12 mouse cellular contexts compared by ENCODE assay signal in the genomic region with DNA sequence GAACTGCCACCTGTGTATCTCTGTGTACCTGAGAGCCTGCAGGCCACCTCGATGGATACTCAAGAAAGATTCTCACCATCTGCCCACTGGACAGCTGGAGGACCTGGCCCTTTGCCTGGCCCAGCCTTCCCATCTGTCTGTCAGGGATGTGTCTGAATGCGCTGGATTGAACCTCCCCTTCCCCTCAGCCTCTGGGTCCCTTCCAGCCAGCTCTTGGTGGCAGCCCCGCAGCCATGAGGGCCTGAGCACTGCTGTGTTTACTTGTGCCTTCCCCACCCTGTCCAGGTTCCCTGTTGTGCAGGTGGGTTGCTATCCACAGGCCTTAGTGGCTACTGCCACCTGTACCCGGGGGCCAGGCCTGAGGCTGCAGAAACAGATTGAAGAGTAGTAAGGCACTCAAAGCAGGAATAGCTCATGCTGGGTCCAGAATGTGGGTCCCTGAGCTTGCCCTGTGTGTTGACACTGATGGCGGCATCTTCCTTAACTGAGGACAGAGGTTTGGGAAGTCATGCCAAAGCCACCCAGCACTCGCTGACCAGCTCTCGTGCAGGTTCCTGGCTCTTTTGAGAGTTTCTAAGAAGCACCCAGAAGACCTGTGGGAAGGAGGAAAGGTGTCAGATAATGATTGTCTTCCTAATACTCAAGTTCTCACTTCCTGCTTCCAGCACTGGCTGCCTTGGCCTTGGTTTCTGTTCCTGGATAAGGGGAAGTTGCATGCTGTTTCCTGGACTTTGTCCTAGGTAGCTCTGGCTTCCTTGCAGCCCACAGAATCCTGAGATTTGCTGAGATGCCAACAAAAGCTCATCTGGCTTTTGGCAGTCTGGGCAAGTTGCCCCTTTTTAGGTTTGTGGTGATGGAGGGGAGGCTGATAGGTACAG.
A peak's percentile ranks its signal among the peaks of the same experiment; 100 is the strongest.
DNase-seq lines count a peak whose midpoint lies in the region; ATAC-seq lines count a peak whose summit lies in the region.
"Had no signal": no experiment of that assay in that cellular context is flagged by ENCODE, and none has a peak within 500 bp of the region (broad histone marks: within the 10 kb centered on the region; RNA-seq: fewer than 3 reads in every experiment).

No protein-coding gene starts in this region.

- H3K36me3 ChIP-seq in hindbrain, embryonic 16.5 days (ENCODE audit: control insufficient read depth, insufficient read depth, low read length) = peaks cover 15% of the 10 kb centered on the region
- H3K36me3 ChIP-seq in hindbrain, embryonic 12.5 days = peaks cover 40% of the 10 kb centered on the region
- H3K36me3 ChIP-seq in midbrain, embryonic 11.5 days (ENCODE audit: control insufficient read depth, insufficient read depth, low read length) = 0 out of 2 replicates have a peak, but pooled peaks cover 3% of the 10 kb centered on the region
- H3K36me3 ChIP-seq in midbrain, embryonic 13.5 days = peaks cover 59% of the 10 kb centered on the region

- DNase-seq in midbrain, embryonic 11.5 days (ENCODE audit: low spot score, missing footprints) = peak; percentile 1
- DNase-seq in cerebellum, adult 9-10 months = peak; percentile 86
- no peak for DNase-seq in yolk sac, embryonic 10.5 days (ENCODE audit: low spot score)
- DNase-seq: adrenal gland, postnatal 14 days; gastrocnemius, postnatal 25 days; thymus, postnatal 25 days had no signal

- WGBS in hindbrain, embryonic 16.5 days = 77% methylated on average over 7 of the region's 7 CpGs
- WGBS in hindbrain, embryonic 12.5 days = 91% methylated on average over 7 of the region's 7 CpGs
- 92% methylated on average over 7 of the region's 7 CpGs for WGBS in midbrain, embryonic 11.5 days
- 92% methylated on average over 7 of the region's 7 CpGs for WGBS in midbrain, embryonic 13.5 days

- H3K27ac ChIP-seq in hindbrain, embryonic 16.5 days (ENCODE audit: low read depth, low read length) = no peak overlapping the region
- H3K27ac ChIP-seq in hindbrain, embryonic 12.5 days = no peak overlapping the region
- no peak overlapping the region for H3K27ac ChIP-seq in midbrain, embryonic 11.5 days (ENCODE audit: low read depth, low read length)
- no peak overlapping the region for H3K27ac ChIP-seq in midbrain, embryonic 13.5 days
- H3K27ac ChIP-seq: limb, embryonic 15.5 days; lung, embryonic 15.5 days had no signal

- no peak overlapping the region for H3K4me3 ChIP-seq in hindbrain, embryonic 16.5 days (ENCODE audit: low read length)
- no peak overlapping the region for H3K4me3 ChIP-seq in hindbrain, embryonic 12.5 days
- no peak overlapping the region for H3K4me3 ChIP-seq in midbrain, embryonic 11.5 days (ENCODE audit: low read depth, low read length)
- H3K4me3 ChIP-seq in midbrain, embryonic 13.5 days (replicated peaks) = no peak overlapping the region
- H3K4me3 ChIP-seq: limb, embryonic 15.5 days; lung, embryonic 15.5 days had no signal

- H3K9me3 ChIP-seq in hindbrain, embryonic 16.5 days (ENCODE audit: control insufficient read depth, low read length) = no peaks in the 10 kb centered on the region
- H3K9me3 ChIP-seq in hindbrain, embryonic 12.5 days (replicated peaks) = no peaks in the 10 kb centered on the region
- H3K9me3 ChIP-seq in midbrain, embryonic 11.5 days (ENCODE audit: control insufficient read depth, low read length) = no peaks in the 10 kb centered on the region
- no peaks in the 10 kb centered on the region for H3K9me3 ChIP-seq in midbrain, embryonic 13.5 days
- H3K9me3 ChIP-seq: limb, embryonic 15.5 days; lung, embryonic 15.5 days had no signal

- 0 out of 2 replicates have a peak, but pooled peaks cover 4% of the 10 kb centered on the region for H3K4me1 ChIP-seq in hindbrain, embryonic 16.5 days (ENCODE audit: control insufficient read depth, insufficient read depth, low read depth, low read length)
- H3K4me1 ChIP-seq in hindbrain, embryonic 12.5 days = no peaks in the 10 kb centered on the region
- no peaks in the 10 kb centered on the region for H3K4me1 ChIP-seq in midbrain, embryonic 11.5 days (ENCODE audit: control insufficient read depth, insufficient read depth, low read length)
- 0 out of 2 replicates have a peak, but pooled peaks cover 6% of the 10 kb centered on the region for H3K4me1 ChIP-seq in midbrain, embryonic 13.5 days (replicated peaks)
- H3K4me1 ChIP-seq: lung, embryonic 15.5 days had no signal

- no peak overlapping the region for H3K4me2 ChIP-seq in hindbrain, embryonic 16.5 days (ENCODE audit: low read length)
- H3K4me2 ChIP-seq in hindbrain, embryonic 12.5 days (replicated peaks) = no peak overlapping the region
- H3K4me2 ChIP-seq in midbrain, embryonic 11.5 days = no peak overlapping the region
- no peak overlapping the region for H3K4me2 ChIP-seq in midbrain, embryonic 13.5 days (replicated peaks)
- H3K4me2 ChIP-seq: limb, embryonic 15.5 days; lung, embryonic 15.5 days had no signal

- ATAC-seq in hindbrain, embryonic 16.5 days = peak; percentile 48; the same call in 1 of the 2 replicates
- no peak for ATAC-seq in hindbrain, embryonic 12.5 days (ENCODE audit: low FRiP score)
- ATAC-seq in midbrain, embryonic 11.5 days (ENCODE audit: low FRiP score) = no peak
- ATAC-seq in midbrain, embryonic 13.5 days = no peak
- 0 out of 2 replicates have a peak, but pooled peaks have one; percentile 9 for ATAC-seq in megakaryocyte-erythroid progenitor cell, adult 5-6 weeks (replicated peaks; ENCODE audit: low FRiP score, low TSS enrichment, poor library complexity, severe bottlenecking)

- no peaks in the 10 kb centered on the region for H3K27me3 ChIP-seq in hindbrain, embryonic 16.5 days (replicated peaks; ENCODE audit: control insufficient read depth, insufficient read depth, low read length)
- H3K27me3 ChIP-seq in hindbrain, embryonic 12.5 days = no peaks in the 10 kb centered on the region
- H3K27me3 ChIP-seq in midbrain, embryonic 11.5 days (ENCODE audit: control insufficient read depth, insufficient read depth, low read length) = no peaks in the 10 kb centered on the region
- no peaks in the 10 kb centered on the region for H3K27me3 ChIP-seq in midbrain, embryonic 13.5 days
- H3K27me3 ChIP-seq: limb, embryonic 15.5 days; lung, embryonic 15.5 days had no signal

- H3K9ac ChIP-seq in hindbrain, embryonic 16.5 days (ENCODE audit: low read depth, low read length) = no peak overlapping the region
- no peak overlapping the region for H3K9ac ChIP-seq in hindbrain, embryonic 12.5 days
- no peak overlapping the region for H3K9ac ChIP-seq in midbrain, embryonic 11.5 days (ENCODE audit: low read length)
- H3K9ac ChIP-seq in midbrain, embryonic 13.5 days (replicated peaks) = no peak overlapping the region
- H3K9ac ChIP-seq: limb, embryonic 15.5 days; lung, embryonic 15.5 days had no signal

Comparison
In these comparisons a context has a peak if more than half of its experiments do, and no peak if none do; other contexts are left out.
1. ATAC-seq: peak in hindbrain, embryonic 16.5 days (single experiment) and megakaryocyte-erythroid progenitor cell, adult 5-6 weeks (single experiment); none in hindbrain, embryonic 12.5 days (single experiment), midbrain, embryonic 11.5 days (single experiment) and midbrain, embryonic 13.5 days (single experiment).